Mouse (Mus musculus): Measurements from ENCODE around the gene Csf3r. TPM values are rescaled to one million over a fixed set of nuclear protein-coding genes. Genes with fewer than 3 reads are reported as not detected.

Csf3r gene
- polyA plus RNA-seq (2012; fragmentation: generic; extraction: Trizol): not detected

GRCm38 (mm10) chr4:126024303-126024900, at the start of gene Csf3r:
Gene Csf3r, plus strand, starts transcription at chr4:126024550.

GRCm38 (mm10) chr4:126046851-126047585, 22.7 kb downstream of the Csf3r start, which contains the start of gene Mrps15:
Gene Mrps15, plus strand, starts transcription at chr4:126046925.

GRCm38 (mm10) chr4:126058134-126058996, 34.0 kb downstream of the Csf3r start, which contains the start of gene Oscp1:
Gene Oscp1, plus strand, starts transcription at chr4:126058565.

Other genes with a start within 250 kb of the Csf3r start
- 100 to 1,000 TPM in 1 of 2 experiments, 10 to 100 TPM in 1; 71.9 to 114 TPM for gene Mrps15, start 22.4 kb downstream of the Csf3r start, polyA plus RNA-seq (2012; fragmentation: generic; extraction: Trizol)
- 10 to 100 TPM; 26.3 to 36.2 TPM for gene Oscp1, start 34.0 kb downstream of the Csf3r start, polyA plus RNA-seq (2012; fragmentation: generic; extraction: Trizol)
- gene Lsm10, start 72.1 kb downstream of the Csf3r start, polyA plus RNA-seq (2012; fragmentation: generic; extraction: Trizol): 10 to 100 TPM; 33.7 to 54.4 TPM
- 1 to 10 TPM; 2.4 to 8.0 TPM for gene Stk40, start 79.4 kb downstream of the Csf3r start, polyA plus RNA-seq (2012; fragmentation: generic; extraction: Trizol)
- under 1 TPM; 0.04 to 0.39 TPM for gene Eva1b, start 123.2 kb downstream of the Csf3r start, polyA plus RNA-seq (2012; fragmentation: generic; extraction: Trizol)
- gene Sh3d21, start 138.9 kb downstream of the Csf3r start, polyA plus RNA-seq (2012; fragmentation: generic; extraction: Trizol): under 1 TPM; 0.09 to 0.22 TPM
- 10 to 100 TPM; 11.5 to 69.4 TPM for gene Thrap3, start 178.2 kb downstream of the Csf3r start, polyA plus RNA-seq (2012; fragmentation: generic; extraction: Trizol)
- 100 to 1,000 TPM in 1 of 2 experiments, 10 to 100 TPM in 1; 63.4 to 111 TPM for gene Map7d1, start 231.8 kb downstream of the Csf3r start, polyA plus RNA-seq (2012; fragmentation: generic; extraction: Trizol)
- 100 to 1,000 TPM in 1 of 2 experiments, 10 to 100 TPM in 1; 66.0 to 113 TPM for gene Trappc3, start 237.8 kb downstream of the Csf3r start, polyA plus RNA-seq (2012; fragmentation: generic; extraction: Trizol)